Mouse (Mus musculus) mouse embryonic stem cell (cell line): ENCODE measurements around the gene D13Ertd608e.
"Not testable (repeated sequence)": the region's sequence is repeated elsewhere in the genome, so short reads cannot be mapped to it uniquely, and the experiment has no call there.

ENCODE experiments used
- in situ Hi-C, 2 experiments: fragments of 300-500 bp; cut with MboI; formaldehyde crosslinking; loops; 1 replicate in 1 of 2; 3 replicates in 1 of 2; pipeline ENCODE4 v1.14.3; 2019 to 2020; ENCODE audit warnings: low sequenced_read_pairs in 2 of 2, low pct_unique_long_range_greater_than_20kb in 1 of 2, mixed read lengths in 1 of 2; ENCODE audit not compliant: unreplicated experiment in 1 of 2

Gene D13Ertd608e

GRCm38 (mm10) chr13:119835320-119836056 is at the start of gene D13Ertd608e:
D13Ertd608e (plus strand) TSS chr13:119836006.
- in situ Hi-C loops: not testable (repeated sequence)

DNA sequence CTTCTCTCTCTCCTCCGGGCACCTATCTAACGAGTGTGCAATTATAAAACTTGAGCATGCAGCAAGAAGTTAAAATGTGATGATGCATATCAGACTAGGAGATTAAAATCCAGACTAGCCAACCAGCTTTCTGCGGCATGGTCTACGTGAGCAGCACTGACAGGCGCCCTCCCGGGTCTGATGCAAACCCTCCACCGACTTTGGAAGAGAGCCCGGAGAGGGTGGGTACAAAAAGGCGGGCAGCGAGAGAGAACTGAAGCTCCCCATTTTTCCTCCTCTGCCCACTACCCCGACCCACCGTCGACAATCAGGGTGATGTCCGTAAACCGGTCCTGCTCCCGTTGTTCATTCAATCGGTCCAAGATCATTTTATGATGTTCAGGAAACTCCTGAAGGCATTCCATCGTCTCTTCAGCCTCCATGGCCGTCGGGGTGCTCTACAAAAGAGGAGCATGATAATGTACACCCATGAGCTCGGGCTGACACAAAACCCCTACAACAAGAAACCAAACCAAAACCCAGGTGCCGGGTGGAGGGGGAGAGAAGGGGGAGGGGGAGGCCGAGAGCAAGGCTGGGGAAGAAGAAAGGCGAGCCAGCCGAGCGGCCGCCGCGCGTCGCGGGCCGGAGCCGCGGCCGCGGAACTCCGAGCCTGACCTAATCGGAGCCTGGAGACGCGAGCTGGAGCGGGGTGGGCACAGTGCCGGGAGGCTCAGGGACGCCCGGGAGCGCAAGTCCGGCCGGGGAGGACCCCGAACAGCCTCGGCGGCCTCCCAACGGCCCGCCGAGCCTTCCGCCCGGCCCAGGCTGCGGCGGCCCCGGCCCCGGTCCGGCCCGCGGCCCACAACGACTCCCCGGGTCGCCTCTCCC is 45.7 kb upstream of the D13Ertd608e start:
- in situ Hi-C loops: no loop called here

GRCm38 (mm10) chr13:119790761-119791579 is 44.8 kb upstream of the D13Ertd608e start, which contains the start of gene Zfp131:
Zfp131 (minus strand) TSS chr13:119790889.
- in situ Hi-C loops: no loop called here

DNA sequence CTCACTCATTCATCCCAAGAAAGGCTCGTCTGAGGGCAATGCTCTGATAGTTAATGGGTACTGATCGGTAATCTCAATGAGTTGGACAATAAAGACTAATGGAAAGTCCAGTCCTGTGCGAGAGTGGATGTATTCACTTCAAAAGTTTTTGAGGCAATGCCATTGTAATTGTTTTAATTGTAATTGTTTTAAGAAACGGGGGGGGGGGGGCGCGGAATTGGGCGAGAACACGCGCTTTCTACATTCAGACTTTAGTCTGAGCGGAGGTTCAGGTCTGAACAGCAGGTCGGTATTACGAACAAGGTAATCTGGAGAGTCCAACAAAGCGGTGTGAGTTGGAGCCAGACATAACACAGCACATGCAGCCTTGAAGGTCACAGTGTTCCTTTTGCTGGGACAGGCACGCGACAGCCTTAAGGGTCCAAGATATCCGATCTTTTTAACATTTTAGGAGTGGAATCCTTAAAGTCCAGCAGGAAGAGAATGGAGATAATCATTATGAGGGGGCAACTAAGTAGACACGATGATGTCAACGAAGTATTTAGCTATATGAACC is 44.1 kb upstream of the D13Ertd608e start:
- in situ Hi-C loops: no loop called here

- in situ Hi-C loops: no loop called here
These were observed 42.9 kb upstream of the D13Ertd608e start for GRCm38 (mm10) chr13:119792791-119793404.

DNA sequence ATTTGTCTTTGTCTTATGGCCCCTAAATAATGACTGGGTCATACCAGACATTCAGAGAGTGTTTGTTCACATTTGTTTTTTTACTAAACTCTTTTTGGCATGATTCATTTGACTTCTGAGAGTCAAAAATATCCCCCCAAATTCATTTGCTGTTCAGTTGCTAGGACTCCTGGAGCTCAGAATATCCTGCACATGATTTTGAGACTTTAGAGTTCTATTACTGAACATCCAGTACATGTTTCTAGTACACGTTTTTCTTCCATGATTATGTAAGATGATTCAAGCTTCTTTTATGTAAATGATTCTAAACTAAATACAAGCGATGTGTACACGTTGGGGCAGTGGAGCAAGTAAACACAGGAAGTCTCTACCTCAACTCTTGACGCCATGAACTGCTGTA is 38.1 kb upstream of the D13Ertd608e start:
- in situ Hi-C loops: no loop called here

GRCm38 (mm10) chr13:119808937-119809336 is 26.9 kb upstream of the D13Ertd608e start:
- in situ Hi-C loops: no loop called here

- in situ Hi-C loops: no loop called here
These were observed 25.8 kb upstream of the D13Ertd608e start for GRCm38 (mm10) chr13:119810031-119810430.

- in situ Hi-C loops: no loop called here
These were observed 19.0 kb upstream of the D13Ertd608e start for GRCm38 (mm10) chr13:119816798-119817197.

GRCm38 (mm10) chr13:119817579-119818206 is 18.1 kb upstream of the D13Ertd608e start:
- in situ Hi-C loops: no loop called here

GRCm38 (mm10) chr13:119830116-119830515 is 5.7 kb upstream of the D13Ertd608e start, which contains the start of gene AF067063:
AF067063 (minus strand) TSS chr13:119830216.
- in situ Hi-C loops: not testable (repeated sequence)

- in situ Hi-C loops: not testable (repeated sequence)
These were observed 562 bp downstream of the D13Ertd608e start for GRCm38 (mm10) chr13:119836324-119836811.

DNA sequence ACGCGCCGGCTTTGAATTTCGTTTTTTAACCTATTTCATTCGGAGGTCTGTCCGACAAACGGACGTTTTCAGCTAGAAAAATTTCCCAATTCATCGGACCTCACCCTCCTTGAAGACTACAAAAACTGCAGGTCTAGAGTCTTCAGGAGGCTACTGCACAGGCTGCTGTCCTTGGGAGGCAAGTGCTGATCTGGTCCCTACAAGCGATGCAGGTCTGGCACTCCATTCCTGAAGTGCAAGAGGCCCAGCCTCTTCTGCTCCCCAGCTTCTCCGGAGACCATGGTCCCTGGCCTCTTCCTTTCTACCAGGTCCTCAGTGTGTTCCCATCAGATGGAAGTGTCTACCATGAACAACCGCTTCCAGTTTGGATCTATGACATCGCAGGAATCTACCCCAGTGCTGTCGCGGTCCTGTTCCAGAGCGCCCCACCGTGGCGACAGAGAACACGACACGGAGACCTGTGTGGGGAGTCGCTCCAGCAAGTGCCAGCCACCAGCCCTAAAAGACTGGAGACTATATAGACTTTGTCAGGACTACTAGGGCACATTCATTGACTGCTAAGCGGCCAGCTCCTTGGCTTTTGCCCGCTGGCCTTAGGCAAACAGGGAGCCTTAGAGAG is 2.0 kb downstream of the D13Ertd608e start:
- in situ Hi-C loops: not testable (repeated sequence)

GRCm38 (mm10) chr13:119839982-119840381 is 4.2 kb downstream of the D13Ertd608e start:
- in situ Hi-C loops: not testable (repeated sequence)

- in situ Hi-C loops: not testable (repeated sequence)
These were observed 26.6 kb downstream of the D13Ertd608e start for GRCm38 (mm10) chr13:119862399-119862798.

GRCm38 (mm10) chr13:119864395-119864999 is 28.7 kb downstream of the D13Ertd608e start:
- in situ Hi-C loops: not testable (repeated sequence)
